ENCODE assay signal across 25 mouse cellular contexts in genomic region chr4:31121586-31121985, GRCm38 (mm10).
DNase-seq lines count a peak whose midpoint lies in the region; ATAC-seq and TF ChIP-seq lines count a peak whose summit lies in the region.
"Had no signal": no experiment of that assay in that cellular context is flagged by ENCODE, and none has a peak within 500 bp of the region (broad histone marks: within the 10 kb centered on the region; RNA-seq: fewer than 3 reads in every experiment).

No protein-coding gene starts in this region.

- no peaks in the 10 kb centered on the region for H3K4me1 ChIP-seq in forebrain, embryonic 13.5 days
- no peaks in the 10 kb centered on the region for H3K4me1 ChIP-seq in forebrain, embryonic 16.5 days (replicated peaks; ENCODE audit: control insufficient read depth, insufficient read depth, low read length)
- no peaks in the 10 kb centered on the region for H3K4me1 ChIP-seq in midbrain, embryonic 10.5 days
- no peaks in the 10 kb centered on the region for H3K4me1 ChIP-seq in midbrain, postnatal 0 days (ENCODE audit: insufficient read depth, low read length)

- DNase-seq in brain, adult 2 months (ENCODE audit: low read depth, low spot score) = peak; percentile 10
- DNase-seq in midbrain, embryonic 10.5 days (ENCODE audit: low spot score) = peak; percentile 13
- peak; percentile 41 for DNase-seq in midbrain, postnatal 0 days (ENCODE audit: low spot score)
- no peak for DNase-seq in gastrocnemius, adult 2 months
- DNase-seq: B cell, adult 2 months; cerebellum, adult 18-20 months; cerebellum, postnatal 14 days; gastrocnemius, postnatal 36 days; heart, postnatal 36 days; kidney, adult 9 months; kidney, postnatal 14 days; lung, embryonic 14.5 days; right cerebral cortex, postnatal 4 days; thymus, postnatal 36 days had no signal

- WGBS in forebrain, embryonic 13.5 days = 52% methylated on average over 8 of the region's 8 CpGs
- WGBS in forebrain, embryonic 16.5 days = 45% methylated on average over 8 of the region's 8 CpGs
- 49% methylated on average over 8 of the region's 8 CpGs for WGBS in midbrain, embryonic 10.5 days
- 43% methylated on average over 8 of the region's 8 CpGs for WGBS in midbrain, postnatal 0 days

- no peak overlapping the region for H3K4me2 ChIP-seq in forebrain, embryonic 13.5 days
- H3K4me2 ChIP-seq in forebrain, embryonic 16.5 days (ENCODE audit: low read length) = no peak overlapping the region
- H3K4me2 ChIP-seq in midbrain, postnatal 0 days (ENCODE audit: low read depth, low read length, poor library complexity, severe bottlenecking) = no peak overlapping the region
- H3K4me2 ChIP-seq: forebrain, embryonic 15.5 days; lung, embryonic 14.5 days had no signal

- intact Hi-C loops in gastrocnemius, adult 2 months (cut with DNase I) = no loop called here

- no peak overlapping the region for H3K9ac ChIP-seq in forebrain, embryonic 13.5 days
- H3K9ac ChIP-seq in forebrain, embryonic 16.5 days (replicated peaks; ENCODE audit: low read depth, low read length) = no peak overlapping the region
- no peak overlapping the region for H3K9ac ChIP-seq in midbrain, postnatal 0 days (replicated peaks; ENCODE audit: low read length, poor library complexity, severe bottlenecking)
- H3K9ac ChIP-seq: forebrain, embryonic 15.5 days; liver, embryonic 14.5 days; lung, embryonic 14.5 days had no signal

- no peaks in the 10 kb centered on the region for H3K36me3 ChIP-seq in forebrain, embryonic 13.5 days (ENCODE audit: poor library complexity, severe bottlenecking)
- no peaks in the 10 kb centered on the region for H3K36me3 ChIP-seq in forebrain, embryonic 16.5 days (ENCODE audit: control insufficient read depth, insufficient read depth)
- H3K36me3 ChIP-seq in midbrain, embryonic 10.5 days = no peaks in the 10 kb centered on the region
- no peaks in the 10 kb centered on the region for H3K36me3 ChIP-seq in midbrain, postnatal 0 days (ENCODE audit: insufficient read depth, low read length)
- H3K36me3 ChIP-seq: forebrain, embryonic 15.5 days; G1E had no signal

- H3K9me3 ChIP-seq in forebrain, embryonic 13.5 days (replicated peaks) = no peaks in the 10 kb centered on the region
- H3K9me3 ChIP-seq in forebrain, embryonic 16.5 days (ENCODE audit: control insufficient read depth, low read length) = no peaks in the 10 kb centered on the region
- H3K9me3 ChIP-seq in midbrain, embryonic 10.5 days (replicated peaks) = 0 out of 2 replicates have a peak, but pooled peaks cover 2% of the 10 kb centered on the region
- H3K9me3 ChIP-seq in midbrain, postnatal 0 days (ENCODE audit: low read length) = no peaks in the 10 kb centered on the region
- H3K9me3 ChIP-seq: forebrain, embryonic 15.5 days; G1E had no signal

- no peak for TF ChIP-seq CTCF in midbrain, postnatal 0 days (IDR thresholded peaks at IDR 0.05)
- TF ChIP-seq CTCF in gastrocnemius, adult 2 months (IDR thresholded peaks at IDR 0.05) = no peak

- no peak overlapping the region for H3K4me3 ChIP-seq in forebrain, embryonic 13.5 days
- H3K4me3 ChIP-seq in forebrain, embryonic 16.5 days (replicated peaks; ENCODE audit: low read length) = no peak overlapping the region
- no peak overlapping the region for H3K4me3 ChIP-seq in midbrain, embryonic 10.5 days
- H3K4me3 ChIP-seq in midbrain, postnatal 0 days (ENCODE audit: low read depth, low read length) = no peak overlapping the region
- H3K4me3 ChIP-seq in gastrocnemius, adult 2 months = no peak overlapping the region
- H3K4me3 ChIP-seq: forebrain, embryonic 15.5 days; layer of hippocampus, adult 2 months had no signal

- H3K27me3 ChIP-seq in forebrain, embryonic 13.5 days = no peaks in the 10 kb centered on the region
- H3K27me3 ChIP-seq in forebrain, embryonic 16.5 days (replicated peaks; ENCODE audit: control insufficient read depth, insufficient read depth, low read length) = no peaks in the 10 kb centered on the region
- H3K27me3 ChIP-seq in midbrain, embryonic 10.5 days (ENCODE audit: low read depth, poor library complexity, severe bottlenecking) = no peaks in the 10 kb centered on the region
- H3K27me3 ChIP-seq in midbrain, postnatal 0 days (ENCODE audit: insufficient read depth, low read length) = no peaks in the 10 kb centered on the region
- H3K27me3 ChIP-seq: CH12.LX; forebrain, embryonic 15.5 days; Patski had no signal

- no peak overlapping the region for H3K27ac ChIP-seq in forebrain, embryonic 13.5 days
- no peak overlapping the region for H3K27ac ChIP-seq in forebrain, embryonic 16.5 days (ENCODE audit: low read length)
- no peak overlapping the region for H3K27ac ChIP-seq in midbrain, embryonic 10.5 days (replicated peaks)
- no peak overlapping the region for H3K27ac ChIP-seq in midbrain, postnatal 0 days (ENCODE audit: low read depth, low read length)
- no peak overlapping the region for H3K27ac ChIP-seq in gastrocnemius, adult 2 months
- H3K27ac ChIP-seq: forebrain, embryonic 15.5 days; layer of hippocampus, adult 2 months; liver, embryonic 14.5 days had no signal

- 0 out of 2 replicates have a peak, but pooled peaks have one; percentile 43 for ATAC-seq in forebrain, embryonic 13.5 days
- no peak for ATAC-seq in forebrain, embryonic 16.5 days
- no peak for ATAC-seq in midbrain, postnatal 0 days (ENCODE audit: low FRiP score)
- no peak for ATAC-seq in granulocyte monocyte progenitor cell, adult 5-6 weeks (replicated peaks; ENCODE audit: poor library complexity, severe bottlenecking)
- ATAC-seq: forebrain, embryonic 15.5 days; hindbrain, embryonic 16.5 days; intestine, embryonic 16.5 days; Patski had no signal
